Mouse (Mus musculus) cerebellum, postnatal 14 days (tissue): ENCODE results near the gene Iffo2.

Experiments used
- DNase-seq, 2 experiments: peaks; one replicate each; pipeline ENCODE4 v3.0.0; 2021; ENCODE audit warnings: mixed read lengths in 2 of 2

Iffo2 gene

GRCm38 (mm10) chr4:139535127-139535695, 4.9 kb downstream of the Iffo2 start:
- DNase-seq, result no peak

- no peak for DNase-seq
Measured at GRCm38 (mm10) chr4:139535719-139536118, 5.4 kb downstream of the Iffo2 start.

GRCm38 (mm10) chr4:139536706-139537105, 6.4 kb downstream of the Iffo2 start:
- peak; percentile 66 to 73 for DNase-seq

- DNase-seq, result no peak
Measured at GRCm38 (mm10) chr4:139540784-139541183, 10.4 kb downstream of the Iffo2 start.

- DNase-seq, result no peak
Measured at GRCm38 (mm10) chr4:139545791-139546190, 15.4 kb downstream of the Iffo2 start.

- DNase-seq, result no peak
Measured at GRCm38 (mm10) chr4:139549448-139549847, 19.1 kb downstream of the Iffo2 start.

- no peak for DNase-seq
Measured at GRCm38 (mm10) chr4:139555235-139555634, 24.9 kb downstream of the Iffo2 start.

GRCm38 (mm10) chr4:139555951-139556350, 25.6 kb downstream of the Iffo2 start:
- DNase-seq, result peak; percentile 71 to 82

- no peak for DNase-seq
Measured at GRCm38 (mm10) chr4:139568361-139568760, 38.0 kb downstream of the Iffo2 start.

- peak; percentile 26 to 51 for DNase-seq
Measured at GRCm38 (mm10) chr4:139570756-139571155, 40.4 kb downstream of the Iffo2 start.

- peak in 1 of 2 experiments; percentile 14 for DNase-seq
Measured at GRCm38 (mm10) chr4:139572928-139573512, 42.7 kb downstream of the Iffo2 start.

GRCm38 (mm10) chr4:139574156-139574798, 43.9 kb downstream of the Iffo2 start:
- peak; percentile 99 for DNase-seq

GRCm38 (mm10) chr4:139574799-139575672, 44.7 kb downstream of the Iffo2 start:
- DNase-seq, result peak; percentile 76 to 80

- DNase-seq, result no peak
Measured at GRCm38 (mm10) chr4:139575673-139576003, 45.3 kb downstream of the Iffo2 start.

GRCm38 (mm10) chr4:139576251-139576880, 46.0 kb downstream of the Iffo2 start:
- peak; percentile 47 to 48 for DNase-seq

- peak in 1 of 2 experiments; percentile 40 for DNase-seq
Measured at GRCm38 (mm10) chr4:139577006-139577405, 46.7 kb downstream of the Iffo2 start.

GRCm38 (mm10) chr4:139578389-139578788, 48.0 kb downstream of the Iffo2 start:
- DNase-seq, result no peak

GRCm38 (mm10) chr4:139579003-139579402, 48.7 kb downstream of the Iffo2 start:
- peak in 1 of 2 experiments; percentile 10 for DNase-seq

- DNase-seq, result peak in 1 of 2 experiments; percentile 10
Measured at GRCm38 (mm10) chr4:139579466-139579865, 49.1 kb downstream of the Iffo2 start.

- DNase-seq, result peak in 1 of 2 experiments; percentile 17
Measured at GRCm38 (mm10) chr4:139580663-139581336, 50.5 kb downstream of the Iffo2 start.

- peak in 1 of 2 experiments; percentile 54 for DNase-seq
Measured at GRCm38 (mm10) chr4:139581427-139582051, 51.2 kb downstream of the Iffo2 start.

GRCm38 (mm10) chr4:139582346-139582745, 52.0 kb downstream of the Iffo2 start:
- no peak for DNase-seq
